Mouse (Mus musculus): Measurements from ENCODE around the gene Car2.

DNA sequence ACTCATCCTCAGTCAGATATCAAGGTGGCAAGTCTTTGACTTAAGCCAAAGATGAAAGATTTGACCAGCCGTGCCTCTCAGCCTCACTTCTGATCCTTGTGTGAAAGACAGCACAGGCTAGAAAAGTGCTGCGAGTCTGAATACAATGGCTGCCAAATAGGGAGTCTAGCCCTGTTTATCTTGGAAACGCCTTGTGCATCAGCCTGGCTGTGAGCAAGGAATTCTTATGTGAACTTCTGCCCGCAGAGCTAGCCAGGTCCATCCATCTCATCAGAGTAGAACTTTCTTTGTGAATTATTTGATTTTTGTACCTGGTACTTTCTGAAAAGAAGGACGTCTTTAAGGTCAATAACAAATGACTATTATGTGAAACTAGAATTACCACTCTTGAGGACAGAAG is 32.1 kb upstream of the Car2 start:
- TF ChIP-seq POLR2A (IDR thresholded peaks at IDR 0.05; ENCODE audit: control insufficient read depth, low read depth, low read length) (no peak), CTCF (IDR thresholded peaks at IDR 0.05; ENCODE audit: control insufficient read depth, insufficient read depth, insufficient replicate concordance, low read depth, low read length) (no peak)
